Mouse (Mus musculus): ENCODE measurements around the gene Nmnat1. TPM values are rescaled to one million over a fixed set of nuclear protein-coding genes. Genes with fewer than 3 reads are reported as not detected.

Nmnat1 gene
- 0.58 and 3.1 TPM in 2 replicates for total RNA-seq (2015; ENCODE audit: low replicate concordance)
- total RNA-seq (2017; ENCODE audit: low replicate concordance): 0.84 and 1.2 TPM in 2 replicates

DNA sequence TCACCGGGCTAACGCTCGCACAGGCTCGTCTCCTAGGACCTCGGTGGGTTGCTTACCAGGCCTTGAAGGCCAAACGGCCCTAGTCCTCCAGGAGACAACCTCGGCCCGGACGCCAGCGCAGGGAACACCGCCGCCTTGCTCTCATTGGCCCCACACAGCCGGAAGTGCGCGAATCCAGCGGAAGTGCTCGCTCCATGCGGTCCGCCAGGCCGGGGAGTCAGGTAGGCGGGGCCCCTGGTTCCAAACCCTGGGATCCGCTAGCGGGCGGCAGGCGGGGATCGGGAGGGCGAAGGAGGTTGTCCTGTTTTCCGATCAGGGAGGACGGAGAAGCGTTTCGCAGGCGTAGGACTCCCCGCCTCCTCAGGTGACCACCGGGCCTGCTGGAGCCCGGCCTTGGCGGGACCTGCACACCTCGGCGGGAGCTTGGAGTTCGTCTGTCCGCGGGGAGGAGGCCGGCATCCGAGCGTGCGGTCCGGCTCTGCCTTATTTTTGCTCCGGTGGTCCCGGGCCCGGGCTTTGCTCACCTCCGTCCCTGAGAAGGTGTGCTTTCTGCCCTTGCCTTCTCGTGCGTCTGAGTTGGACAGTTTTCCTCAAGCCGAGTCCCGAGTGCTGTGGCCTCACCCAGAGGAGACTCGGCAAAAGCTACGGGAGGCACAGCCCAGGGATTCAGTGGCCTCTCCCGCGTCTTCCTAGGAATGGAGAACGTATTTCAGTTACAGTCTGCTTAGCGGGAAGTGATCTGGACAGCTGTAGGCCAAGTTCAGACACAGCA lies at the start of gene Nmnat1, which contains the start of gene Lzic:
Gene Nmnat1 (minus strand): TSS at position 150 of the 772 bp plus-strand sequence.
Gene Lzic (plus strand): TSS at position 177 of the 772 bp plus-strand sequence.
- peak; percentile 99 for ATAC-seq (replicated peaks; ENCODE audit: low FRiP score, poor library complexity, severe bottlenecking)

DNA sequence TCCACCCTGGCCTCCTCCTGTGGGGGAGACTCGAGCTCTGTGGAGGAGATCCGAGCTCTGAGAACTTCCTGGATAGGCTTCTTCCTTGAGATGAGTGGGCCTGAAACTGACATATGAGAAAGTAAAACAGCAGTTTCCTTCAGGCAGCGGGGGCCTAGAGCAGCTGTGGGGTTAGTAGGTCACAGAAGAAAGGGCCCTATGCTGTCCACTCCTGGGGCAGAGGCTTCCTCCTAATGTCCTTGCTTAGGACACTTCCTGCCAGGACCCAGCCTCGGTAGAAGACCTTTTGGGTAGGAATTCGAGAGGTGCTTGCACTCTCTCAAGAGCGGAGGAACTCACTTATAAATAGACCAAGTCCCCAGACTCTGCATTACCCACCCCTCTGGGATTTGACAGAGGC lies 44.7 kb upstream of the Nmnat1 start:
- ATAC-seq (replicated peaks; ENCODE audit: low FRiP score, poor library complexity, severe bottlenecking): no peak

DNA sequence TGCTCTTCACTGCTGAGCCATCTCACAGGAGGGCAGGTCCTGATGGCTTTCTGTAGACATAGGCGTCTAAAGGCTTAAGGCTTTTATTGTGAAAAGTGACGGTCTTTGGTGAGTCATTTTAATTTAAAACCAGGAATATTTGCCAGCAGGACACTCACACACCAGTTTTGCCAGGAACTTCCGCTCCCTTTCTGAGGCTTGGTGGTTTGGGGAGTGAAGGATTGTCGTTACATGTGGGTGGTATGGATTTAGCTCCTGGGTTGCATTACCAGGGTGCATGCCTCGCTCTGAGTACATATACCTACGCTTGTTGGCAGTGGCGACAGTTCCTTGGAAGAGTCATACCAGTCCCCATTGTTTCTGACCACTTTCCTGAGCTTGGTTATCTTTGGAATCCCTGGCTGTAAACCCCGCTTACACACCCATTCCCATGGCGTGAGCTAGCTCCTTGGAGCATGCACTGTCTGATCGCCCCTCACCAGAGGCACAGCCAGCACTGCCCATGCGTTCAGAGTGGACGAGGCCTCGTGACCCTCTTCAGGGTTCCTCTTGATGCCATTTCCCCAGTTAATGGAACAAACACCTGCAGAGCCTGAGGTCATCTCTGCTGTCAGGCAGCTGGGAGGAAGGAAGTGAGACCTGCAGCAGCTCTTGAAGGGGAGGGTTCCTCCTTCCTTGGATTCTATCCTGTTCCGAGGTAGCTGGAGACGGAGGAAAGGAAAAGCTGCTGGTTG lies 42.8 kb upstream of the Nmnat1 start:
- no peak for ATAC-seq (replicated peaks; ENCODE audit: low FRiP score, poor library complexity, severe bottlenecking)

DNA sequence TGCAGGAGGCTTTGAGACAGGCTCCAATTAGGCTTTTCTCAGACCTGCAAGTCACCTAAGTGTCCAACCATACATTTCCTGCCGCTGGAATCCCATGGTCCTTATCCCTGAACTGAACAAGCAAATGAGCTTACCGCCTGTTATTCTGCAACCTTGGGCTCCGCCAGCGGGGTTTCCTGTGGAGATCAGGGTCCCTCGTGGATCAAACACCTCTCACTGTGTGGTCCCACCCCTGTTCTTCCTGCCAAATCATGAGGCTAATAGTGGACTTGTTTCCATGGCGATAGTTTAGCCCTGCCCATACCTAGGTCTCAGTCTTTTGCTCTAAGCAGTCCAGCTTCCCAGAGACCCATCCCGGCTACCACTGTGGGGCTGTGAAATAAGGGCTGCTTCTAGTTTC lies 41.3 kb upstream of the Nmnat1 start:
- no peak for ATAC-seq (replicated peaks; ENCODE audit: low FRiP score, poor library complexity, severe bottlenecking)

DNA sequence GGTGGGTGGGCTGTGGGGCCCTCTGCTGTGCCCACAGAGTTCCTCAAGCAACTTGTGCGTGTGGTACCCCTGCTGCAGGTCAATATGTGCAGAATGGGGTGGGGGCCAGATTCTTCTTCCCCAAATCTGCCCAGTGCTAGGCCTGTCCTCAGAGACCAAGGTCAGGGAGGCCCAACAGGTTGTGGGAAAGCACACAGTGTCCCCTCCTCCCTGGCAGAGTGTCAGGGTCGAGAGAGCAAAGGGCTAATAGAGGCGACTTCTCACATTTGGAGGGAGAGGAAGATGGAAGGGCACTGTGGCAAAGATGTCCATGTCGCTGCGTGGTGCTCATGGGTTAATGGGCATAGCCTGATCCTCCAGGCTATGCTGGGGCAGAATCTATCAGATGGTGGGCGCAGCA lies 40.8 kb upstream of the Nmnat1 start:
- no peak for ATAC-seq (replicated peaks; ENCODE audit: low FRiP score, poor library complexity, severe bottlenecking)

- no peak for ATAC-seq (replicated peaks; ENCODE audit: low FRiP score, poor library complexity, severe bottlenecking)
These were observed 40.2 kb upstream of the Nmnat1 start for GRCm38 (mm10) chr4:149525170-149525569.

- ATAC-seq (replicated peaks; ENCODE audit: low FRiP score, poor library complexity, severe bottlenecking): no peak
These were observed 39.0 kb upstream of the Nmnat1 start for GRCm38 (mm10) chr4:149523961-149524360.

- no peak for ATAC-seq (replicated peaks; ENCODE audit: low FRiP score, poor library complexity, severe bottlenecking)
These were observed 36.3 kb upstream of the Nmnat1 start for GRCm38 (mm10) chr4:149521258-149521657.

GRCm38 (mm10) chr4:149518351-149519220 lies 33.6 kb upstream of the Nmnat1 start:
- no peak for ATAC-seq (replicated peaks; ENCODE audit: low FRiP score, poor library complexity, severe bottlenecking)

GRCm38 (mm10) chr4:149517868-149518340 lies 32.9 kb upstream of the Nmnat1 start, which contains the start of gene Ctnnbip1:
Gene Ctnnbip1 (plus strand): TSS chr4:149518236.
- peak; percentile 89 for ATAC-seq (replicated peaks; ENCODE audit: low FRiP score, poor library complexity, severe bottlenecking)

DNA sequence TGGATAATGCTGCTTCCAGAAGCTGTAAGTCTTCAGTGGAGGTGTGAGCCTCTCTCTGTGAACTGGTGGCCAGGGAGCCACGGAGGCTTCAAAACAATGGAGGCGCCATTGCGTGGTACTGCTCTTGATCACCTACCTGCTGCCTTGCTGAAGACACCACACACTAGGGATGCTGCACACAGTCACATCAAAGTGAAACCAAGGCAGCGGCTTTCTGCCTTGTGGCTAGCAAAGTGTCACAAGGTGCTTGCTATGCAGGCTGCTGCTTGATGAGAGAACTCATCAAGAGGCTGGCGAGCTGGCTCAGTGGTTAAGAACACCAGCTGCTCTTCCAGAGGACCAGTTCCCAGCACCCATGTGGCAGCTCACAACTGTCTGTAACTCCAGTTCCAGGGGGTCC lies 30.7 kb upstream of the Nmnat1 start:
- ATAC-seq (replicated peaks; ENCODE audit: low FRiP score, poor library complexity, severe bottlenecking): no peak

GRCm38 (mm10) chr4:149512072-149512471 lies 27.1 kb upstream of the Nmnat1 start:
- no peak for ATAC-seq (replicated peaks; ENCODE audit: low FRiP score, poor library complexity, severe bottlenecking)

GRCm38 (mm10) chr4:149511221-149511646 lies 26.2 kb upstream of the Nmnat1 start:
- no peak for ATAC-seq (replicated peaks; ENCODE audit: low FRiP score, poor library complexity, severe bottlenecking)

GRCm38 (mm10) chr4:149506904-149507303 lies 21.9 kb upstream of the Nmnat1 start:
- ATAC-seq (replicated peaks; ENCODE audit: low FRiP score, poor library complexity, severe bottlenecking): no peak

GRCm38 (mm10) chr4:149505261-149505967 lies 20.4 kb upstream of the Nmnat1 start:
- no peak for ATAC-seq (replicated peaks; ENCODE audit: low FRiP score, poor library complexity, severe bottlenecking)

DNA sequence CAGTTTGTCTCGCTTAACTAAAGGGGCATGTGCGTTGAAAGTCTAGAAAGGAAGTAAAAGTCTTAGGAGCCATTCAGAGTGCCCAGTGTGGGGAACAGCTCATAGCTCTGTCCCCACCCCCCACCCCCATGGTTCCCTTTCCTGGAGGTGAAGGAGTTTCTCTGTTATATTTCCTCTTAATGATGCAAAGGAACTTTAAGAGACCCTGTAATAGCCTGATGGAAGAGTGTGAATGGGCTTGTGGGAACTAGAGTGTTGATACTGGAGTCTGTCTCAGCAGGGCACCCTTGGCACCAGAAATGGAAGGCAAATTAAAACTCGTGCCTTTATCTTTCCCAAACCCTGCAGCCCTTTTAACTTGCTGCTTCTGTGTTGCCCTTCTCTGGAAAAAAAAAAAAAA lies 19.9 kb upstream of the Nmnat1 start:
- no peak for ATAC-seq (replicated peaks; ENCODE audit: low FRiP score, poor library complexity, severe bottlenecking)

GRCm38 (mm10) chr4:149504363-149504762 lies 19.4 kb upstream of the Nmnat1 start:
- no peak for ATAC-seq (replicated peaks; ENCODE audit: low FRiP score, poor library complexity, severe bottlenecking)

DNA sequence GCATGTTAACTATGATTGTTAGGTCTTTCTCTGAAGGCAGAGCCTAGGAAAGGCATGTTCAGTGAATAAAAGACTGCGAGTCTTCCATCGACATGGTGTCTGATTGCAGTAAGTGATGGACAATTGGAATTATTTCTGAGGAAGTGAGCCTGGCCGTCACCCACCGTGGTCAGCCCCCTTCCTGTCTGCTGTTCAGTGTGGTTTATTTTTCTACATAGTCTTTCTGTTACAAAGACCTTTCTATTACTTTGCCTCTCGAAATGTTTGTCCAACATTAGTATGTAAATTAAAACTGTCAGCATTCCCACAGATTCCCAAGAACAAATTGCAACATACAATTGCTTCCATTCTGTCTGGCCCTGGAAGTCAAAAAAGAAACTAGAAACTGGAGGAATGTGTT lies 14.8 kb upstream of the Nmnat1 start:
- ATAC-seq (replicated peaks; ENCODE audit: low FRiP score, poor library complexity, severe bottlenecking): no peak

DNA sequence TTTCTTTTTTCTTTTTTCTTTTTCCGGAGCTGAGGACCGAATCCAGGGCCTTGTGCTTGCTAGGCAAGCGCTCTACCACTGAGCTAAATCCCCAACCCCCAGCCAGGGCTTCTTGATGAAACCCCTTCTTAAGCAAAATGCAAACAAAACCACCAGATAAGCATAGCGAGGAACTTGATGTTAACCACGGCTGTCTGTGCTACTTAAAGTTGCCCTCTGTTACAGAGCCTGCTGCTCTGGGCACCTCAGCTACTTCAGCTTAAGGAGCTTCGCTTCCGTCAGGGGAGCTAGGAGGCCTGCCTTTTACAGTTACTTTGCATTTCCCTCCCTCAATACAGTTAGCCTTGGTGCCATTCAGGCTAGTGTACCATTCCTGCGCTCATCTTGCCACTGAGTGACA lies 13.9 kb upstream of the Nmnat1 start:
- ATAC-seq (replicated peaks; ENCODE audit: low FRiP score, poor library complexity, severe bottlenecking): 0 out of 2 replicates have a peak, but pooled peaks have one; percentile 25
